Mouse (Mus musculus) layer of hippocampus, adult 11-12 months (tissue): Measurements from ENCODE around the gene Ankdd1b.

Experiments used
- DNase-seq: peaks from one replicate; pipeline ENCODE4 v3.0.0; 2022; ENCODE audit warnings: low spot score

Ankdd1b gene

GRCm38 (mm10) chr13:96405518-96405917 lies 65.5 kb downstream of the Ankdd1b start:
- DNase-seq, result no peak

DNA sequence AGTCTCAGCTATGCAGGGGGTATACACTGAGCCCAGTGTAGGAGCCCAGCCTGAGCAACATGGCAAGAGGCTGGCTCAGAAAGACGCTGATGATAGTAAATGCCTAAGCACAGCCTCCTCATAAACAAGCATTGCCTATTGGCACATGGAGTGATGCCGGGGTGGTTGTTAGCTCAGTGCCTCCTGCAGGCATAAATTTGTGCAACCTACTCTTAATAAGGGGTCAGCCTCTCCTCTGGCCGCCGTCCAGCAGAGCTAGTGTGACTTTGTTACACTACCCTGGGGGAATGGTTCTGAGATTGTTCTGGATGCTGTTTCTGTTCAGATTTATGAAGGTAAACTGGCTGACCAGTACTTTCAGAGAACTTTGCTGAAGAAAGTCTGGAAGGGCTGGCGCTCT lies 69.7 kb downstream of the Ankdd1b start:
- DNase-seq, result no peak

- no peak for DNase-seq
Observed at GRCm38 (mm10) chr13:96389301-96389700, 81.7 kb downstream of the Ankdd1b start.

DNA sequence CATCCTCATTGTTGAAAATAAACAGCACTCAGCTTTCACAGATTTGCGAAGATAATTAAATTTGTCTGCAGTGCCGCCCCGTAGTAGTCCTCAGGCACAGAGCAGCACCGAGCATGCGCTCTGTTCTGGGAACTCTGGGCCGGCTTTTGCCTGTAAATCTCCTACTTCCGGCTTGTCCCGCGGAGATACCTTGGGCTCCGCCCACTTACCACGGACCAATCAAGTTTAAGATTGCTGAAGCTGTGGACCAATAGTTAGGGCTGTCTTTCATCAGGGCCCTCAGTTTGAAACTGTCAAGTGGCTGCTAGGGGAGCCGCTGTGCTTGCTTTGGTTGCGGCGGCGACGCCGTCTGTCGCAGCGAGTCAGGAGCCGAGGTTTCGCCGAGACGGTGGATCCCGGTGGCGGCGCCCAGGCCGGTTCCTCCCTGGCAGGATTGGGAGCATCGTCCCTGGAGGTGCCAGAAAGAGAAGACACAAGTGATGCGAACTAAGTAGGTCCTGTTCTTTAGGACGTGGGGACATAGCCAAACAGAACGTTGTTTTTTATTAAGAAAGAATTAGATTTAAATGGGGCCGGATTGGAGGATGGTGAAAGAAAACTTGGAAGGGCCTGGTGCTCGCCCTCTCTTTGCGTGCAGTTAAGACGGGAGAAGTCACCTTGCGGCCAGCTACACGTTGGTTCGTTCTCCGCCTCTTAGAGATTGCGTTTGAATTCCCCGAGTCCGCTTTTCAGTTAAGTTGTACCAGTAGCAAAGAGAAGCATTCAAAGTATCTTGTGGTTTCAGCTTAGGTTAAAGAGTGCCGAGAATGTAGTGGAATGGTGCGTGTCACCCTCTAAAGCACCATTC lies 82.7 kb downstream of the Ankdd1b start, which contains the start of gene Poc5:
Gene Poc5, plus strand, starts transcription at position 253 of the 847 bp plus-strand sequence.
- DNase-seq, result peak; percentile 99

DNA sequence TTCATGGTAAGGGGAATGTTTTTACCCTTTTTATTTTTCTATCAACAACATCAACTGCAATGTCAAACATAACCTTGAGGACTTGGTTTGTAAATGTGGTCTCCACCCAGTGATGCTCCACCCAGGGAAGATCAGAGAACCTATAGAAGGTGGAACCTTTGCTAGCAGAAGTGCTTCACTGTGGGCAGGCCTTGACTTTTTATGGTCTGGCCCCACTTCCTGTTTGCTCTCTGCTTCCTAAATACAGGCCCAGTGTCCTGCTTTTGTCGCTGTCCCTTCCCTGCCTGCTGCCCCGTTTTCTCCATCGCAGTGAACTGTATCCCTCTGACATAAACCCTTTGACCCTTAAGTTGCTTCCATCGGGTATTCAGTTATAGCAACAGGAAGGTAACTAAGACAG lies 93.1 kb downstream of the Ankdd1b start:
- DNase-seq, result no peak

- no peak for DNase-seq
Observed at GRCm38 (mm10) chr13:96376871-96377270, 94.1 kb downstream of the Ankdd1b start.

- DNase-seq, result no peak
Observed at GRCm38 (mm10) chr13:96375519-96375918, 95.5 kb downstream of the Ankdd1b start.
